Mouse (Mus musculus) thymus, adult 2 months (tissue): Measurements from ENCODE around the gene Dcdc2b. TPM values are rescaled to one million over a fixed set of nuclear protein-coding genes. Genes with fewer than 3 reads are reported as not detected.

Experiments
- DNase-seq: peaks from one replicate; pipeline ENCODE4 v3.0.0; 2021
- H3K27ac ChIP-seq: fragments of 200-500 bp; 2 replicates; pipeline ENCODE4 v1.5.1; 2012; ENCODE audit warnings: low read length, control low read depth; ENCODE audit not compliant: control insufficient read depth, insufficient read depth
- H3K27me3 ChIP-seq: fragments of 200-500 bp; 2 replicates; pipeline ENCODE4 v1.6.1; 2012; ENCODE audit warnings: mild to moderate bottlenecking, low read length, moderate library complexity, mixed read lengths; ENCODE audit not compliant: control insufficient read depth, insufficient read depth
- H3K36me3 ChIP-seq: fragments of 200-500 bp; 2 replicates; pipeline ENCODE4 v1.6.1; 2012; ENCODE audit warnings: mild to moderate bottlenecking, low read length, moderate library complexity; ENCODE audit not compliant: control insufficient read depth, insufficient read depth
- H3K4me1 ChIP-seq: fragments of 200-500 bp; replicated peaks from 2 replicates; pipeline ENCODE4 v1.6.1; 2012; ENCODE audit warnings: low read length; ENCODE audit not compliant: control insufficient read depth, insufficient read depth
- H3K4me3 ChIP-seq: fragments of 200-500 bp; 2 replicates; pipeline ENCODE4 v1.5.1; 2012; ENCODE audit warnings: mild to moderate bottlenecking, low read length, control low read depth, moderate library complexity; ENCODE audit not compliant: control insufficient read depth, insufficient read depth
- CTCF ChIP-seq: fragments of 200-500 bp; IDR thresholded peaks from 2 replicates; pipeline ENCODE4 v1.5.1; 2012; ENCODE audit warnings: mild to moderate bottlenecking, control low read depth, low read length, moderate library complexity, borderline replicate concordance; ENCODE audit not compliant: control insufficient read depth, poor library complexity, insufficient read depth; ENCODE audit errors: extremely low read depth
- POLR2A ChIP-seq: fragments of 200-500 bp; IDR thresholded peaks from 2 replicates; pipeline ENCODE4 v1.6.1; 2012; ENCODE audit warnings: mild to moderate bottlenecking, low read length, control low read depth, moderate library complexity; ENCODE audit not compliant: control insufficient read depth, poor library complexity, insufficient read depth; ENCODE audit errors: extremely low read depth
- WGBS: fragments of 180-500 bp; shearing (Covaris S2); methylation state at CpG from one replicate; pipeline ENCODE4 v1.1.7; 2018; 5-methylcytosine and 5-hydroxymethylcytosine counted together
- polyA plus RNA-seq: library from polyadenylated mRNA; depleted of rRNA; stranded (reverse); fragments of >200 nt; gene quantifications from 2 replicates; pipeline ENCODE4 v1.2.3, GENCODE M21; 2012; rRNA removed

Dcdc2b gene
- 4.9 and 7.0 TPM in 2 replicates for polyA plus RNA-seq

DNA sequence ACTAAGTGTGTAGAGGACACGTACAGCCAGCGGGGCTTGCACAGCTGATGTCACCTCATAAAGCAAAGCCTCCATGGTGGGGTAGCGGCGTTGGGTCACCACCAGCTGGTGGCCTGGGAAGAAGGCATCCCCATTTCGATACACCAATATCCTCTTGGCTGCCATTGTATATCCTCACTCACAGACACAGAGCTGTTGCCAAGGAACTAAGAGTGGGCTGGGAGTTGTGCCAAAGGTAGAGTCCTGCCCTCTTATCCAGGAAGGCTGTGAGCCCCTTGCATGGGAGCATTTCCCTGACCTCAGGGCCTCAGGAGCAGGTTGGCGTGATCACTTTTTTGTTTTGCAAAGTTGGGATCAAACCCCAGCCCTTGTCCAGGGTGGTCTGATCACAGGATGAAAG lies at the start of gene Dcdc2b:
Gene Dcdc2b, minus strand, starts transcription at position 165 of the 400 bp plus-strand sequence.
- Histone ChIP-seq H3K4me3 (no peak within 1 kb of the TSS), H3K27me3 (no peaks in the 10 kb centered on the region), H3K4me1 (peaks cover 42% of the 10 kb centered on the region), H3K27ac (0 out of 2 replicates have a peak within 1 kb of the TSS, but pooled peaks have one; percentile 40), H3K36me3 (no peaks in the 10 kb centered on the region)
- no peak for TF ChIP-seq POLR2A
- no peak for TF ChIP-seq CTCF
- DNase-seq = no peak
- 94% methylated on average over 6 of the region's 6 CpGs for WGBS

GRCm38 (mm10) chr4:129662255-129662813 lies 48.3 kb upstream of the Dcdc2b start:
- 41% methylated on average over 3 of the region's 3 CpGs for WGBS
- TF ChIP-seq CTCF (no peak), POLR2A (no peak)
- Histone ChIP-seq H3K27me3 (no peaks in the 10 kb centered on the region), H3K4me3 (no peak overlapping the region), H3K4me1 (no peaks in the 10 kb centered on the region; the same call in 1 of the 2 replicates), H3K27ac (no peak overlapping the region), H3K36me3 (peaks cover 32% of the 10 kb centered on the region)
- no peak for DNase-seq

- no peak for TF ChIP-seq CTCF
- no peak for TF ChIP-seq POLR2A
- no peak overlapping the region for H3K4me3 ChIP-seq
- DNase-seq = no peak
- H3K36me3 ChIP-seq = peaks cover 40% of the 10 kb centered on the region
- no peak overlapping the region for H3K27ac ChIP-seq
- WGBS = 96% methylated on average over 3 of the region's 3 CpGs
- no peaks in the 10 kb centered on the region for H3K27me3 ChIP-seq
- no peaks in the 10 kb centered on the region; the same call in 1 of the 2 replicates for H3K4me1 ChIP-seq
Measured at GRCm38 (mm10) chr4:129661584-129661983, 47.5 kb upstream of the Dcdc2b start.

- no peak for DNase-seq
- H3K27ac ChIP-seq = no peak overlapping the region
- TF ChIP-seq CTCF (no peak), POLR2A (no peak)
- peaks cover 80% of the 10 kb centered on the region for H3K36me3 ChIP-seq
- WGBS = 97% methylated on average over 14 of the region's 14 CpGs
- H3K27me3 ChIP-seq = no peaks in the 10 kb centered on the region
- H3K4me3 ChIP-seq = no peak overlapping the region
- H3K4me1 ChIP-seq = no peaks in the 10 kb centered on the region
Measured at GRCm38 (mm10) chr4:129654770-129655169, 40.7 kb upstream of the Dcdc2b start.

- WGBS = 96% methylated on average over 8 of the region's 8 CpGs
- Histone ChIP-seq H3K27me3 (no peaks in the 10 kb centered on the region), H3K36me3 (peaks cover 59% of the 10 kb centered on the region), H3K4me3 (no peak overlapping the region), H3K27ac (no peak overlapping the region), H3K4me1 (peaks cover 9% of the 10 kb centered on the region)
- no peak for DNase-seq
- TF ChIP-seq POLR2A = no peak
- no peak for TF ChIP-seq CTCF
Measured at GRCm38 (mm10) chr4:129650359-129650758, 36.3 kb upstream of the Dcdc2b start.

- WGBS = 94% methylated on average over 1 of the region's 1 CpGs
- peaks cover 42% of the 10 kb centered on the region for H3K36me3 ChIP-seq
- TF ChIP-seq POLR2A = no peak
- no peak for TF ChIP-seq CTCF
Measured at GRCm38 (mm10) chr4:129648656-129649055, 34.6 kb upstream of the Dcdc2b start.

DNA sequence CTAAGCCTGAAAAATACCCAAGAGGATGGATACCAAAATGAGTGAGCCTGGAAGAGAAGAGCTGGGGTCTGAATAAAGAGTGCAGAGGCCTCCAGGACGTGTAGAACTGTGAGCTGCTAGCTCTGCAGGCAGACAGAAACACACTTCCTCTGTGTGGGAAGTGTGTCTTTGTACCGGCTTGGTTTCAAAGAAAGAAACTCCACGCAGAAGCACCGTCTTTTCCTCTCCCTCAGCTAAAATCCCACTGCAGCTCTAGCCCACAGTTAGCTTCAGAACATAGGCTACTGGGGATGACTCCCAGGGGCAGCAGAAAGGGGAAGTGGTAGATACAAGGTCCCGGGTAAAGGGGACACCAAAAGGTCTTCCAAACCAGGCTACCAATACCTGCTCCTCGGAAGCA lies 31.1 kb upstream of the Dcdc2b start:
- peak overlapping the region; percentile 44 for H3K27ac ChIP-seq
- H3K27me3 ChIP-seq = no peaks in the 10 kb centered on the region
- TF ChIP-seq POLR2A = no peak
- TF ChIP-seq CTCF = no peak
- peaks cover 19% of the 10 kb centered on the region for H3K36me3 ChIP-seq
- H3K4me3 ChIP-seq = no peak overlapping the region
- peaks cover 21% of the 10 kb centered on the region for H3K4me1 ChIP-seq
- no peak for DNase-seq
- 13% methylated on average over 6 of the region's 6 CpGs for WGBS

More at GRCm38 (mm10) chr4:129648656-129649055, 34.6 kb upstream of the Dcdc2b start:
- Histone ChIP-seq H3K4me3 (no peak overlapping the region), H3K4me1 (peaks cover 21% of the 10 kb centered on the region), H3K27ac (no peak overlapping the region), H3K27me3 (no peaks in the 10 kb centered on the region)
- DNase-seq = no peak
